Mouse (Mus musculus) testis, adult 2 months (tissue): ENCODE data around the gene Mmp1b.

Experiments used
- CTCF ChIP-seq: fragments of 200-500 bp; IDR thresholded peaks from 2 replicates; pipeline ENCODE4 v1.5.1; 2012; ENCODE audit warnings: low read depth, mild to moderate bottlenecking, inconsistent platforms, low read length, moderate library complexity; ENCODE audit not compliant: control insufficient read depth, insufficient read depth, insufficient replicate concordance
- POLR2A ChIP-seq: fragments of 200-500 bp; IDR thresholded peaks from 2 replicates; pipeline ENCODE4 v1.6.1; 2012; ENCODE audit warnings: low read depth, mild to moderate bottlenecking, inconsistent platforms, low read length, moderate library complexity; ENCODE audit not compliant: control insufficient read depth

- TF ChIP-seq CTCF (no peak), POLR2A (no peak)
These were observed 56.0 kb downstream of the Mmp1b start for GRCm38 (mm10) chr9:7331847-7332246.
